Mouse (Mus musculus): Measurements from ENCODE around the gene Olfr152. TPM values are rescaled to one million over a fixed set of nuclear protein-coding genes. Genes with fewer than 3 reads are reported as not detected.

The Olfr152 gene
- not detected in 2 replicates for polyA plus RNA-seq (2012; rRNA removed)

GRCm38 (mm10) chr2:87779183-87779582 lies at the start of gene Olfr152:
Olfr152 (plus strand) TSS chr2:87779483.

GRCm38 (mm10) chr2:87739878-87740277 lies 39.4 kb upstream of the Olfr152 start, which contains the start of gene Olfr1138:
Olfr1138 (minus strand) TSS chr2:87739978.

DNA sequence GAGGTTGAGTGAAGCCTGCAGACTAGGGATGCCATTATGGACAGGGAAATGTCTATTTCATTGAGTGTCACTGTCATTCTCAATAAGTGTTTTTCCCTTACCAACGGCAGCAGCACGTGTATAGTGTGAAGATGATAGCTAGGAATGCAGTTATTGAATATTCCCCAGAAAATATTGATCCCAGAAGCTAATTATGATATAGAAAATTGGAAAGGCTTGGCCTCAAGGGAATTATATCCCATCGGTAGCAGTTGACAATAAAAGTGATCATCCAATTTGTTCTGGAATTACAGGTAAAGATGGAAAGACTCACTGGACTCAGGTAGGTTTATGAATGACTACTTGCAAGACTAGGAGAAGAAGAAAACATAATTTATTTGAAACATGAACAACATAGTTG lies 35.8 kb upstream of the Olfr152 start, which contains the start of gene Olfr1140:
Olfr1140 (plus strand) TSS at position 301 of the 400 bp plus-strand sequence.

DNA sequence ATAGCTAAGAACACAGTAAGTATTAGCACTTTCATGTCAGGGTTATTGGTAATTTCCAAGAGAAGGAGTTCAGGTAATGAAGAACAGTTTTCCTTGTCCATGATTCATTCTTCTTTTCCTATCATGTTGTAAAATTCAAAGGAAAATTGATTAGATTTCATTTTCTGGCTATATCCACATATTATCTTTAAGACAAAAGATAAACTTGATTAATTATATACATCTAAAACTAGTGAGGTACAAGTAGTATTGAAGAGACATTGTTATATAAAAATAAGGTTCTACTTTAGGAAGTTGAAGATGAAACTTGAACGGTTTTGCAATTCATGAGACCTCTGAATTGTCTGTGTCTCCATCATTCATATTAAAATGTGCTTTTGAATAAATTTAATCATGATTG lies 25.4 kb upstream of the Olfr152 start, which contains the start of gene Olfr1141:
Olfr1141 (minus strand) TSS at position 101 of the 400 bp plus-strand sequence.

DNA sequence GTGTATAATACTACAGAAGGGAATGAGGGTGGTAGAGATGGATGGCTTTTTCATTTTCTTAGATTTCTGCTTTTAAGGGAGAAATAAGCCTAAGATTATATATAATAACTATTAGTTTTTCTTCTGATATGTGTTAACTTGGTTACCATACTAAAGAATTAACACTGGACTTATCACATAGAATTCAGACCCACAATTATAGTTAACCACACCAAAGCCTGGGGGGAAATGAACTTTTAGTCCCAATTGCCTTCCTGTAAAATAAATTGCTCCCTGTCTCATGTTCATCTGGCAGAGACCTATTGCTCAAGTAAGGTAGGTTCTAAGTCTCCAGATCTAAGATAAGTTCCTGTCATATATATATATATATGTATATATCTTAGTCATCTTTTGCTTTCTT lies 21.0 kb downstream of the Olfr152 start, which contains the start of gene Olfr1143:
Olfr1143 (plus strand) TSS at position 301 of the 400 bp plus-strand sequence.

DNA sequence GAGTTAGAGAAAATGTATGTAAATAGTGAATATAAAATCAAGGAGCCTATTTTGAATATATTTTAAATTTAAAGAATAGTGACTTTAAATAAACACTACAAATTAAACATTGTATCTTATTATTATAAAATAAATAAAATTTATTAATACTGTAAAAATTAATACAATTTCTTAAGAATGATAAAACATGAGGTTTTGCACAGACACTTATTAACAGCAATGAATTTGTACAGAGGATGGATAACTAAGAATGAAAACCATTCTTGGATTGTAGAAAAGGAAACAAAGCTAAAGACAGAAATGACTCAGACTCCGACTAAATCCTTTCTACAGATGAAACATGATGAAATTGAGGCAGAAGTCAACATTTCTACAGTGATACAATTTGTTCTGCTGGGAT lies 30.2 kb downstream of the Olfr152 start, which contains the start of gene Olfr1145:
Olfr1145 (plus strand) TSS at position 301 of the 400 bp plus-strand sequence.

DNA sequence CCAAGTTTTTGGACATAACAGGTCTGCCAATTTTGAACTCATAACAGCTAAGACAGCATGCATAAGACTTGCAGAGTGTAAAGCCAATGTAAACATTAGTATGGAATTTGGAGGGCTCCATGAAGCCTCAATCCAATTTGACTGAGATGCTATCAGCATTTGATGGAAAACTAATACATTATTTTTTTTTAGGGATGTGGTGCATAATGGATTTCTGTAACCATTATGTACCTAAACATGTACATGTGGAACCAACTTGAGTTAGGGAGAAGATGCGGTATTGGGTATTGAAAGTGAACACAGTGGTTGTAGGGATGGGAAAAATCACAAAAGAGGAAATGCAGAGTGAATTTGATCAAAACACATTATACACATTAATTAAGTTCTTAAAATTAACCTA lies 51.0 kb downstream of the Olfr152 start, which contains the start of gene Olfr1148:
Olfr1148 (plus strand) TSS at position 301 of the 400 bp plus-strand sequence.

Other genes starting within 250 kb of the Olfr152 start
- not detected in 2 replicates for gene Olfr153, start 247.7 kb upstream of the Olfr152 start, polyA plus RNA-seq (2012; rRNA removed)
- gene Olfr1128, start 233.9 kb upstream of the Olfr152 start, polyA plus RNA-seq (2012; rRNA removed), result not detected in 2 replicates
- not detected in 2 replicates for gene Olfr1129, start 205.6 kb upstream of the Olfr152 start, polyA plus RNA-seq (2012; rRNA removed)
- not detected in 2 replicates for gene Olfr1130, start 173.3 kb upstream of the Olfr152 start, polyA plus RNA-seq (2012; rRNA removed)
- not detected in 2 replicates for gene Olfr1131, start 152.4 kb upstream of the Olfr152 start, polyA plus RNA-seq (2012; rRNA removed)
- not detected in 2 replicates for gene Olfr1132, start 141.9 kb upstream of the Olfr152 start, polyA plus RNA-seq (2012; rRNA removed)
- not detected in 2 replicates for gene Olfr1133, start 132.1 kb upstream of the Olfr152 start, polyA plus RNA-seq (2012; rRNA removed)
- not detected in 2 replicates for gene Olfr1134, start 121.0 kb upstream of the Olfr152 start, polyA plus RNA-seq (2012; rRNA removed)
- gene Olfr1135, start 105.8 kb upstream of the Olfr152 start, polyA plus RNA-seq (2012; rRNA removed), result not detected in 2 replicates
- gene Olfr1136, start 85.5 kb upstream of the Olfr152 start, polyA plus RNA-seq (2012; rRNA removed), result not detected in 2 replicates
- not detected in 2 replicates for gene Olfr1137, start 66.3 kb upstream of the Olfr152 start, polyA plus RNA-seq (2012; rRNA removed)
- gene Olfr1138, start 39.5 kb upstream of the Olfr152 start, polyA plus RNA-seq (2012; rRNA removed), result not detected in 2 replicates
- gene Olfr1140, start 35.7 kb upstream of the Olfr152 start, polyA plus RNA-seq (2012; rRNA removed), result not detected in 2 replicates
- not detected in 2 replicates for gene Olfr1141, start 25.5 kb upstream of the Olfr152 start, polyA plus RNA-seq (2012; rRNA removed)
- gene Olfr1143, start 21.1 kb downstream of the Olfr152 start, polyA plus RNA-seq (2012; rRNA removed), result not detected in 2 replicates
- not detected in 2 replicates for gene Olfr1145, start 30.3 kb downstream of the Olfr152 start, polyA plus RNA-seq (2012; rRNA removed)
- not detected in 2 replicates for gene Olfr1148, start 51.0 kb downstream of the Olfr152 start, polyA plus RNA-seq (2012; rRNA removed)
- gene Olfr1150-ps1, start 64.5 kb downstream of the Olfr152 start, polyA plus RNA-seq (2012; rRNA removed), result not detected in 2 replicates
- gene Olfr1151, start 76.4 kb downstream of the Olfr152 start, polyA plus RNA-seq (2012; rRNA removed), result not detected in 2 replicates
- not detected in 2 replicates for gene Olfr1152, start 87.0 kb downstream of the Olfr152 start, polyA plus RNA-seq (2012; rRNA removed)
- not detected in 2 replicates for gene Olfr1153, start 115.5 kb downstream of the Olfr152 start, polyA plus RNA-seq (2012; rRNA removed)
- gene Olfr1154, start 125.7 kb downstream of the Olfr152 start, polyA plus RNA-seq (2012; rRNA removed), result not detected in 2 replicates
- not detected in 2 replicates for gene Olfr1155, start 165.7 kb downstream of the Olfr152 start, polyA plus RNA-seq (2012; rRNA removed)
- not detected in 2 replicates for gene Olfr1156, start 173.6 kb downstream of the Olfr152 start, polyA plus RNA-seq (2012; rRNA removed)
- not detected in 2 replicates for gene Olfr1157, start 188.8 kb downstream of the Olfr152 start, polyA plus RNA-seq (2012; rRNA removed)
- gene Olfr74, start 195.2 kb downstream of the Olfr152 start, polyA plus RNA-seq (2012; rRNA removed), result not detected in 2 replicates
- not detected in 2 replicates for gene Olfr1158, start 210.6 kb downstream of the Olfr152 start, polyA plus RNA-seq (2012; rRNA removed)
- not detected in 2 replicates for gene Olfr1160, start 228.8 kb downstream of the Olfr152 start, polyA plus RNA-seq (2012; rRNA removed)
- not detected in 2 replicates for gene Olfr1161, start 243.3 kb downstream of the Olfr152 start, polyA plus RNA-seq (2012; rRNA removed)

All from central nervous system, embryonic 11.5 days (tissue).